Mouse (Mus musculus) forebrain, embryonic 16.5 days (tissue): ENCODE data around the gene Ptprz1. TPM values are rescaled to one million over a fixed set of nuclear protein-coding genes. Genes with fewer than 3 reads are reported as not detected.
"Not testable (repeated sequence)": the region's sequence is repeated elsewhere in the genome, so short reads cannot be mapped to it uniquely, and the experiment has no call there.

Source experiments
- ATAC-seq: fragments of 200-750 bp; cut with Nextera tagmentation; 2 replicates; pipeline ENCODE4 v1.8.0; 2017; ENCODE audit warnings: mild to moderate bottlenecking, moderate library complexity
- H3K27ac ChIP-seq: fragments of 300-500 bp; sonication (generic); 2 replicates; pipeline ENCODE4 v1.5.1; 2014; ENCODE audit warnings: low read length, control low read depth
- H3K27me3 ChIP-seq: fragments of 300-500 bp; sonication (generic); replicated peaks from 2 replicates; pipeline ENCODE4 v1.6.1; 2014; ENCODE audit warnings: low read length; ENCODE audit not compliant: control insufficient read depth, insufficient read depth
- H3K36me3 ChIP-seq: fragments of 300-500 bp; sonication (generic); 2 replicates; pipeline ENCODE4 v1.6.1; 2014; ENCODE audit not compliant: control insufficient read depth, insufficient read depth
- H3K4me1 ChIP-seq: fragments of 300-500 bp; sonication (generic); replicated peaks from 2 replicates; pipeline ENCODE4 v1.6.1; 2014; ENCODE audit warnings: low read length; ENCODE audit not compliant: control insufficient read depth, insufficient read depth
- H3K4me2 ChIP-seq: fragments of 300-500 bp; sonication (generic); 2 replicates; pipeline ENCODE4 v1.6.1; 2014; ENCODE audit warnings: mild to moderate bottlenecking, low read length, control low read depth
- H3K4me3 ChIP-seq: fragments of 300-500 bp; sonication (generic); replicated peaks from 2 replicates; pipeline ENCODE4 v1.5.1; 2014; ENCODE audit warnings: mild to moderate bottlenecking, low read length, control low read depth
- H3K9ac ChIP-seq: fragments of 300-500 bp; sonication (generic); replicated peaks from 2 replicates; pipeline ENCODE4 v1.6.1; 2014; ENCODE audit warnings: low read depth, low read length, control low read depth
- H3K9me3 ChIP-seq: fragments of 300-500 bp; sonication (generic); 2 replicates; pipeline ENCODE4 v1.6.1; 2016; ENCODE audit warnings: low read length; ENCODE audit not compliant: control insufficient read depth
- WGBS: fragments of 180-500 bp; shearing (Covaris S2); extraction: QIAGEN DNeasy Blood & Tissue Kit; methylation state at CpG from one replicate; pipeline ENCODE4 v1.1.7; 2014; 5-methylcytosine and 5-hydroxymethylcytosine counted together
- polyA plus RNA-seq: library from polyadenylated mRNA; unstranded; fragments of >200 nt; fragmentation: Nextera tagmentation; extraction: Ambion mirVana; gene quantifications from 2 replicates; pipeline ENCODE4 v1.2.1, GENCODE M21; 2015

The Ptprz1 gene
- polyA plus RNA-seq, 1 experiment from 2014 or later = 133 TPM

DNA sequence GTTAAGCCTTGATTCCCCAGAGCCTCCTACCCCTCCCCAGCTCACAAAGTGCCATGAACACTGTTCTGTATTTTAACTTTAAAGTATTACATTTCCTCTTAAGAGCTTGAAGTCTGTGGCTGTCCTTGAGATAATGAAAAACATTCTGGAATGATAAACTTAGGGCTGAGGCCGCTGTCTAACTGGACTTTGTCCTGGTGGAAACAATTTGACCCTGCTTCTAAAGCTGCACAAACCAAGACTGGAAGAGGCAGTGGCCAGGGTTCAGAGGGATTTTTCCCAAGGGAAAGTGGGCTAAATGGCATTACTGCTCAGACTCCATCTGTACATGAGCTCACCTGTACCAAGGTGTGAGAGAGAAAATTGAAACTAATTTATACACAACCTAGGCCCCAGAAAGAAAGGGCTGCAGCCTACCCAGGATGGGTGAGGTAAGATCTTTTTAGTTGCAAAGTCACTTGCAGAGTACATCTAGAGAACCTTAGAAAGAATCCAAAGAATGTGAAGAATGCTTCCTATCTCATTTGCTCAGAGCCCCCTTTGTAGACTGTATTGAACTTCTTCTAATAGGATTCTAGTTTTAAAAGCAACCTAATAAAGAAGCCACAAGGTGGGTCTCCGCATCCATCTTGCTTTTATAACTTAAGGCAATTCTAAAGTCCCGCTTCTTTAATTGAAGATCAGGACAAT is 204.8 kb downstream of the Ptprz1 start:
- no peaks in the 10 kb centered on the region for H3K4me1 ChIP-seq
- H3K9me3 ChIP-seq = no peaks in the 10 kb centered on the region
- ATAC-seq = no peak
- H3K36me3 ChIP-seq = no peaks in the 10 kb centered on the region
- H3K4me2 ChIP-seq = no peak overlapping the region
- H3K4me3 ChIP-seq = no peak overlapping the region
- no peaks in the 10 kb centered on the region for H3K27me3 ChIP-seq
- H3K9ac ChIP-seq = no peak overlapping the region
- no peak overlapping the region for H3K27ac ChIP-seq
- 71% methylated on average over 3 of the region's 3 CpGs for WGBS

DNA sequence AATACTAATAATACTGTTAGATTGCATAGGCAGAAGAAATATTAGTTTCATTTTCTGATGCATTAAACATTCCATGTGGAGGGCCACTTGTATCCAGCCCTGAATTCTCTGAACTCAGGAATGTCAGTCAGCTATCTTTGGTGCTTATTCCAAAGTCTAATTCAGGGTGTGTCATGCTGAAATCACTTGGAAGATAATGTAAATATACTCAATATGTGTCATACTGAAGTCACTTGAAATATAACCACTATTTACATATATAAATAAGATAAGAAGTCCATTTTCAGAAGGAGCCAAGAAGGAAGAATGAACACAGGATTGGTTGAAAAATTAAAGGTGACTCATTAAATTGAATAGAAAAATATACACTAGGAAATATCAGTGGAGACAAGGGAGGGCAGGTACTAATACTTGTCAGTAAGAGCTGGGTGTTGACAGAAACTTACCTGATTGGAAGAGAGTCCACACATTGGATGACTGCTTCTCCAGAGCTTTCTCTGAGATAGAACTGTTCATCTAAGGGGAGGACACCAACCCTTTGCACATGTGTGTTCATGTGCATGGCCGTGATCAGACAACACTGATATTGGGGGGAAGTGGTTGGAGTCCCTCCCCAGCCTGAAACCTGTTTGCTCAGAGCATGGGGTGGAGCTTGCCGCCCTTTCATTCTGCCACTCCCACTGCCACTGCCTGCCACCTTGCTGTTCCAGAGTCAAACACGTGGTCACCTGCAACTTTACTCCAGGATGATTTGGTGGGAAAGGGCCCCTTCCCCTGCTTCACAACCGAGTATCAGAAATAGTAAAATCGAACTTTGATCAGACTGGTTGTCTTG is 209.5 kb downstream of the Ptprz1 start:
- WGBS = 94% methylated on average over 5 of the region's 5 CpGs
- no peaks in the 10 kb centered on the region for H3K4me1 ChIP-seq
- no peaks in the 10 kb centered on the region for H3K36me3 ChIP-seq
- no peak overlapping the region for H3K9ac ChIP-seq
- no peak overlapping the region for H3K4me2 ChIP-seq
- no peaks in the 10 kb centered on the region; the same call in 1 of the 2 replicates for H3K9me3 ChIP-seq
- H3K4me3 ChIP-seq = no peak overlapping the region
- H3K27ac ChIP-seq = no peak overlapping the region
- ATAC-seq = no peak
- H3K27me3 ChIP-seq = no peaks in the 10 kb centered on the region

- H3K27ac ChIP-seq, H3K4me3 ChIP-seq, H3K4me1 ChIP-seq, H3K36me3 ChIP-seq, ATAC-seq, H3K9ac ChIP-seq, H3K27me3 ChIP-seq, H3K9me3 ChIP-seq, H3K4me2 ChIP-seq: not testable (repeated sequence)
- 82% methylated on average over 4 of the region's 4 CpGs for WGBS
Measured at GRCm38 (mm10) chr6:23089292-23089691, 214.0 kb downstream of the Ptprz1 start.

DNA sequence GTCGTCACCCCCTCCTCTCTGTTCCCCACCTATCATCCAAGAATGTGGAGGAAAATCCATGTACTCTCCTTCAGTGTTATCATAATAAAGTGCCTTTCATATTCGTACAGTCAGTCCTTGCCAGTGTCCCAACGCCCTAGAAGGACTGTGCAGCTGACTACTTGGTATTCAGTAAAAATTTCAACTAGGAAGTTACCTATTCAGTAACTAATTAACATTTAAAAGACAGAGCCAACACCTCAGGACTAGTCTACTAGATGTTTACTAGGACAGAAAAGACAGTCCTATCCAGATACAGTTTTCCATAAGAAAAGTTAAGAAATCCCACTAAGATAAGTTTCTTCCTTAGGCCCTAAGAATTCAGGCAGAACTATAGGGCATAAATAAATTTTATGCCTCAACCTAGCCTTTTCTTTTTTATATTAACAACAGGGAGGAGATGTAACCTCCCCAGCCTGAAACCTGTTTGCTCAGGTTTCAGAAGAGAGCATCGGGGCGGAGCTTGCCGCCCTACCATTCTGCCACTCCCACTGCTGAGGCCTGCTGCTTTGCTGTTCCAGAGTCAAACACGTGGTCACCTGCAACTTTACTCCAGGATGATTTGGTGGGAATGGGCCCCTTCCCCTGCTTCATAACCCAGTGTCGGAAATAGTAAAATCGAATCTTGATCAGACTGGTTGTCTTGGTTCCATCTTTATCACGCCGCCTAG is 215.2 kb downstream of the Ptprz1 start:
- H3K27me3 ChIP-seq, H3K27ac ChIP-seq, H3K4me3 ChIP-seq, H3K4me2 ChIP-seq, H3K4me1 ChIP-seq, H3K9me3 ChIP-seq, ATAC-seq, H3K9ac ChIP-seq, H3K36me3 ChIP-seq: not testable (repeated sequence)
- 93% methylated on average over 11 of the region's 11 CpGs for WGBS
